Mouse (Mus musculus) heart, adult 2 months (tissue): ENCODE measurements around the gene Gm13306. TPM values are rescaled to one million over a fixed set of nuclear protein-coding genes. Genes with fewer than 3 reads are reported as not detected.
"Not testable (repeated sequence)": the region's sequence is repeated elsewhere in the genome, so short reads cannot be mapped to it uniquely, and the experiment has no call there.

ENCODE experiments used
- DNase-seq, 2 experiments: peaks; one replicate each; pipeline ENCODE4 v3.0.0; 2021
- H3K27ac ChIP-seq: fragments of 200-600 bp; 2 replicates; pipeline ENCODE4 v1.8.1; 2022
- H3K27me3 ChIP-seq: fragments of 200-500 bp; 2 replicates; pipeline ENCODE4 v1.6.1; 2012; ENCODE audit warnings: mild to moderate bottlenecking, low read length, inconsistent platforms, mixed read lengths; ENCODE audit not compliant: control insufficient read depth, insufficient read depth
- H3K36me3 ChIP-seq: fragments of 200-500 bp; 2 replicates; pipeline ENCODE4 v1.6.1; 2012; ENCODE audit warnings: low read length, inconsistent platforms; ENCODE audit not compliant: control insufficient read depth, insufficient read depth
- H3K4me1 ChIP-seq: fragments of 200-500 bp; 2 replicates; pipeline ENCODE4 v1.6.1; 2011; ENCODE audit warnings: low read length; ENCODE audit not compliant: control insufficient read depth, insufficient read depth
- H3K4me3 ChIP-seq: fragments of 200-600 bp; 2 replicates; pipeline ENCODE4 v1.8.1; 2022
- H3K79me2 ChIP-seq: fragments of 200-500 bp; replicated peaks from 2 replicates; pipeline ENCODE4 v1.6.1; 2012; ENCODE audit warnings: mild to moderate bottlenecking, inconsistent platforms, low read length, moderate library complexity, mixed read lengths; ENCODE audit not compliant: control insufficient read depth, insufficient read depth
- H3K9ac ChIP-seq: fragments of 200-500 bp; 2 replicates; pipeline ENCODE4 v1.6.1; 2012; ENCODE audit warnings: low read depth, mild to moderate bottlenecking, control low read depth, inconsistent platforms, low read length, mixed read lengths
- WGBS: fragments of 180-500 bp; shearing (Covaris S2); methylation state at CpG from one replicate; pipeline ENCODE4 v1.1.7; 2018; 5-methylcytosine and 5-hydroxymethylcytosine counted together
- intact Hi-C: fragments of 180-260 bp; cut with DNase I; formaldehyde crosslinking; loops from one replicate; pipeline ENCODE4 v1.15.1; 2025
- long read RNA-seq: library from polyadenylated mRNA; stranded (forward); transcript quantifications from one replicate; pipeline ENCODE4 v2.0.0, GENCODE M21; 2021
- polyA plus RNA-seq: library from polyadenylated mRNA; depleted of rRNA; stranded (reverse); fragments of >200 nt; gene quantifications from 2 replicates; pipeline ENCODE4 v1.2.3, GENCODE M21; 2012; rRNA removed
- total RNA-seq, 2 experiments: library from RNA; stranded (reverse); gene quantifications; 2 replicates each; pipeline ENCODE4 v1.2.3; 2021

Gm13306 gene
- total RNA-seq (under 1 TPM in 1 of 2 experiments, not detected in 1; 0.86 TPM), polyA plus RNA-seq (not detected in 2 replicates)
- long read RNA-seq = 0 reads

- intact Hi-C loops = not testable (repeated sequence)
Measured at GRCm38 (mm10) chr4:42153136-42153535, at the start of gene Gm13306. Gm13306 (plus strand) TSS chr4:42153436.

GRCm38 (mm10) chr4:42114517-42114916, 38.7 kb upstream of the Gm13306 start, which contains the start of gene Gm13304:
Gm13304 (plus strand) TSS chr4:42114817.
- H3K27ac ChIP-seq, intact Hi-C loops, H3K27me3 ChIP-seq, H3K9ac ChIP-seq, DNase-seq, H3K36me3 ChIP-seq, H3K79me2 ChIP-seq, H3K4me3 ChIP-seq, H3K4me1 ChIP-seq: not testable (repeated sequence)
- no CpG with 5 or more reads among the region's 5 CpGs for WGBS

More at GRCm38 (mm10) chr4:42153136-42153535, at the start of gene Gm13306:
- not testable (repeated sequence) for H3K9ac ChIP-seq, DNase-seq, H3K4me3 ChIP-seq, H3K27me3 ChIP-seq, H3K36me3 ChIP-seq, H3K27ac ChIP-seq, H3K4me1 ChIP-seq, H3K79me2 ChIP-seq
- WGBS = no CpG with 5 or more reads among the region's 9 CpGs

- intact Hi-C loops, H3K9ac ChIP-seq, H3K4me1 ChIP-seq, H3K36me3 ChIP-seq, H3K79me2 ChIP-seq, H3K27me3 ChIP-seq, H3K4me3 ChIP-seq, DNase-seq, H3K27ac ChIP-seq: not testable (repeated sequence)
- WGBS = no CpG with 5 or more reads among the region's 7 CpGs
Measured at GRCm38 (mm10) chr4:42168503-42168902, 15.3 kb downstream of the Gm13306 start, which contains the start of gene Gm13305. Gm13305 (minus strand) TSS chr4:42168603.

- no CpG with 5 or more reads among the region's 4 CpGs for WGBS
- H3K4me3 ChIP-seq, intact Hi-C loops, H3K27me3 ChIP-seq, DNase-seq, H3K9ac ChIP-seq, H3K36me3 ChIP-seq, H3K4me1 ChIP-seq, H3K79me2 ChIP-seq, H3K27ac ChIP-seq: not testable (repeated sequence)
Measured at GRCm38 (mm10) chr4:42178243-42178642, 25.0 kb downstream of the Gm13306 start.

- H3K4me3 ChIP-seq, H3K4me1 ChIP-seq, DNase-seq, H3K9ac ChIP-seq, H3K79me2 ChIP-seq, H3K27ac ChIP-seq, H3K27me3 ChIP-seq, H3K36me3 ChIP-seq, intact Hi-C loops: not testable (repeated sequence)
- WGBS = no CpG with 5 or more reads among the region's 31 CpGs
Measured at GRCm38 (mm10) chr4:42183234-42184197, 30.3 kb downstream of the Gm13306 start.

GRCm38 (mm10) chr4:42184324-42184979, 31.2 kb downstream of the Gm13306 start:
- intact Hi-C loops, H3K27me3 ChIP-seq, H3K9ac ChIP-seq, H3K4me1 ChIP-seq, H3K4me3 ChIP-seq, H3K27ac ChIP-seq, H3K36me3 ChIP-seq, H3K79me2 ChIP-seq, DNase-seq: not testable (repeated sequence)
- no CpG with 5 or more reads among the region's 58 CpGs for WGBS

- H3K36me3 ChIP-seq, DNase-seq, H3K4me1 ChIP-seq, intact Hi-C loops, H3K79me2 ChIP-seq, H3K27ac ChIP-seq, H3K4me3 ChIP-seq, H3K27me3 ChIP-seq, H3K9ac ChIP-seq: not testable (repeated sequence)
- WGBS = no CpG with 5 or more reads among the region's 25 CpGs
Measured at GRCm38 (mm10) chr4:42184980-42185372, 31.7 kb downstream of the Gm13306 start.

Other genes with a start within 250 kb of the Gm13306 start
- gene Gm21541, start 249.8 kb upstream of the Gm13306 start, total RNA-seq = not detected
- gene Gm21541, start 249.8 kb upstream of the Gm13306 start, polyA plus RNA-seq = 4.4 and 7.2 TPM in 2 replicates
- under 1 TPM in 1 of 2 experiments, not detected in 1; 0.50 TPM for gene Gm20878, start 211.9 kb upstream of the Gm13306 start, total RNA-seq
- 0.41 and 1.00 TPM in 2 replicates for gene Gm20878, start 211.9 kb upstream of the Gm13306 start, polyA plus RNA-seq
- gene Fam205a4, start 187.4 kb upstream of the Gm13306 start, total RNA-seq = under 1 TPM in 1 of 2 experiments, not detected in 1; 0.10 TPM
- not detected in 2 replicates for gene Fam205a4, start 187.4 kb upstream of the Gm13306 start, polyA plus RNA-seq
- not detected for gene Gm21093, start 118.7 kb upstream of the Gm13306 start, total RNA-seq
- not detected in 2 replicates for gene Gm21093, start 118.7 kb upstream of the Gm13306 start, polyA plus RNA-seq
- not detected for gene Gm3893, start 62.2 kb upstream of the Gm13306 start, total RNA-seq
- gene Gm3893, start 62.2 kb upstream of the Gm13306 start, polyA plus RNA-seq = not detected in 2 replicates
- 10 to 100 TPM; 31.3 to 32.6 TPM for gene Gm13304, start 38.6 kb upstream of the Gm13306 start, total RNA-seq
- not detected in 2 replicates for gene Gm13304, start 38.6 kb upstream of the Gm13306 start, polyA plus RNA-seq
- under 1 TPM; 0.70 to 0.97 TPM for gene Gm13305, start 15.2 kb downstream of the Gm13306 start, total RNA-seq
- gene Gm13305, start 15.2 kb downstream of the Gm13306 start, polyA plus RNA-seq = 0.55 and 1.1 TPM in 2 replicates
- gene Gm10600, start 87.2 kb downstream of the Gm13306 start, total RNA-seq = under 1 TPM; 0.23 to 0.26 TPM
- gene Gm10600, start 87.2 kb downstream of the Gm13306 start, polyA plus RNA-seq = not detected in 2 replicates
- not detected for gene Ccl21b, start 102.3 kb downstream of the Gm13306 start, total RNA-seq
- 1.5 TPM in 1 of 2 replicates, not detected in the other for gene Ccl21b, start 102.3 kb downstream of the Gm13306 start, polyA plus RNA-seq
- not detected for gene Gm21953, start 140.8 kb downstream of the Gm13306 start, total RNA-seq
- gene Gm21953, start 140.8 kb downstream of the Gm13306 start, polyA plus RNA-seq = not detected in 2 replicates
- gene Fam205a3, start 164.9 kb downstream of the Gm13306 start, total RNA-seq = not detected
- 0.04 and 0.06 TPM in 2 replicates for gene Fam205a3, start 164.9 kb downstream of the Gm13306 start, polyA plus RNA-seq